Mouse (Mus musculus): Measurements from ENCODE around the gene Apol6. TPM values are rescaled to one million over a fixed set of nuclear protein-coding genes. Genes with fewer than 3 reads are reported as not detected.

Apol6 gene
- total and polyA plus RNA-seq, 2 experiments from 2014 or later, result 0.11 TPM; not detected in 1

GRCm38 (mm10) chr15:77022401-77022957 is 22.1 kb upstream of the Apol6 start:
- H3K4me1 ChIP-seq (ENCODE audit: control insufficient read depth, insufficient read depth), result peaks cover 46% of the 10 kb centered on the region
- H3K4me3 ChIP-seq (ENCODE audit: low read depth, low read length), result peak overlapping the region; percentile 31
- H3K4me2 ChIP-seq (ENCODE audit: low read depth, low read length), result peak overlapping the region; percentile 56
- WGBS, result 26% methylated on average over 5 of the region's 5 CpGs
- no peaks in the 10 kb centered on the region for H3K27me3 ChIP-seq (ENCODE audit: control insufficient read depth, insufficient read depth, low read length)
- DNase-seq (ENCODE audit: low spot score), result peak; percentile 80
- H3K9ac ChIP-seq (replicated peaks; ENCODE audit: low read depth, low read length), result peak overlapping the region; percentile 52
- ATAC-seq (ENCODE audit: insufficient read depth, low read depth), result peak; percentile 70
- TF ChIP-seq CTCF (IDR thresholded peaks at IDR 0.05; ENCODE audit: low read depth) (no peak), EP300 (IDR thresholded peaks at IDR 0.05; ENCODE audit: low read depth) (peak; percentile 97)
- peak overlapping the region; percentile 95 for H3K27ac ChIP-seq (ENCODE audit: low read depth)
- H3K9me3 ChIP-seq (replicated peaks; ENCODE audit: control insufficient read depth, low read length), result no peaks in the 10 kb centered on the region
- peaks cover 7% of the 10 kb centered on the region; the same call in 1 of the 2 replicates for H3K36me3 ChIP-seq (replicated peaks; ENCODE audit: control insufficient read depth, insufficient read depth, low read length)

- Histone ChIP-seq H3K9ac (replicated peaks; ENCODE audit: low read depth, low read length) (no peak overlapping the region), H3K36me3 (replicated peaks; ENCODE audit: control insufficient read depth, insufficient read depth, low read length) (no peaks in the 10 kb centered on the region), H3K4me1 (ENCODE audit: control insufficient read depth, insufficient read depth) (peaks cover 35% of the 10 kb centered on the region), H3K27me3 (ENCODE audit: control insufficient read depth, insufficient read depth, low read length) (no peaks in the 10 kb centered on the region), H3K4me2 (ENCODE audit: low read depth, low read length) (no peak overlapping the region), H3K27ac (ENCODE audit: low read depth) (peak overlapping the region; percentile 23; the same call in 1 of the 2 replicates), H3K4me3 (ENCODE audit: low read depth, low read length) (no peak overlapping the region), H3K9me3 (replicated peaks; ENCODE audit: control insufficient read depth, low read length) (no peaks in the 10 kb centered on the region)
- WGBS, result 88% methylated on average over 5 of the region's 5 CpGs
- TF ChIP-seq CTCF (IDR thresholded peaks at IDR 0.05; ENCODE audit: low read depth) (no peak), EP300 (IDR thresholded peaks at IDR 0.05; ENCODE audit: low read depth) (no peak)
- DNase-seq (ENCODE audit: low spot score), result no peak
- no peak for ATAC-seq (ENCODE audit: insufficient read depth, low read depth)
Observed at GRCm38 (mm10) chr15:77025884-77026583, 18.5 kb upstream of the Apol6 start.

GRCm38 (mm10) chr15:77027117-77027516 is 17.4 kb upstream of the Apol6 start:
- Histone ChIP-seq H3K9me3 (replicated peaks; ENCODE audit: control insufficient read depth, low read length) (no peaks in the 10 kb centered on the region), H3K36me3 (replicated peaks; ENCODE audit: control insufficient read depth, insufficient read depth, low read length) (no peaks in the 10 kb centered on the region), H3K27ac (ENCODE audit: low read depth) (peak overlapping the region; percentile 85), H3K4me2 (ENCODE audit: low read depth, low read length) (no peak overlapping the region), H3K4me3 (ENCODE audit: low read depth, low read length) (no peak overlapping the region), H3K27me3 (ENCODE audit: control insufficient read depth, insufficient read depth, low read length) (no peaks in the 10 kb centered on the region), H3K4me1 (ENCODE audit: control insufficient read depth, insufficient read depth) (peaks cover 25% of the 10 kb centered on the region), H3K9ac (replicated peaks; ENCODE audit: low read depth, low read length) (no peak overlapping the region)
- WGBS, result 52% methylated on average over 3 of the region's 3 CpGs
- no peak for TF ChIP-seq EP300 (IDR thresholded peaks at IDR 0.05; ENCODE audit: low read depth)
- no peak for TF ChIP-seq CTCF (IDR thresholded peaks at IDR 0.05; ENCODE audit: low read depth)
- ATAC-seq (ENCODE audit: insufficient read depth, low read depth), result no peak
- DNase-seq (ENCODE audit: low spot score), result no peak

GRCm38 (mm10) chr15:77027675-77028074 is 16.9 kb upstream of the Apol6 start:
- ATAC-seq (ENCODE audit: insufficient read depth, low read depth) (peak; percentile 65), DNase-seq (ENCODE audit: low spot score) (peak; percentile 79)
- Histone ChIP-seq H3K27ac (ENCODE audit: low read depth) (peak overlapping the region; percentile 85), H3K9ac (replicated peaks; ENCODE audit: low read depth, low read length) (no peak overlapping the region), H3K36me3 (replicated peaks; ENCODE audit: control insufficient read depth, insufficient read depth, low read length) (no peaks in the 10 kb centered on the region), H3K27me3 (ENCODE audit: control insufficient read depth, insufficient read depth, low read length) (no peaks in the 10 kb centered on the region), H3K4me2 (ENCODE audit: low read depth, low read length) (no peak overlapping the region), H3K4me1 (ENCODE audit: control insufficient read depth, insufficient read depth) (peaks cover 25% of the 10 kb centered on the region), H3K4me3 (ENCODE audit: low read depth, low read length) (no peak overlapping the region), H3K9me3 (replicated peaks; ENCODE audit: control insufficient read depth, low read length) (no peaks in the 10 kb centered on the region)
- TF ChIP-seq CTCF (IDR thresholded peaks at IDR 0.05; ENCODE audit: low read depth) (no peak), EP300 (IDR thresholded peaks at IDR 0.05; ENCODE audit: low read depth) (no peak)
- 44% methylated on average over 6 of the region's 6 CpGs for WGBS

- DNase-seq (ENCODE audit: low spot score), result peak; percentile 87
- ATAC-seq (ENCODE audit: insufficient read depth, low read depth), result peak; percentile 56
- H3K36me3 ChIP-seq (replicated peaks; ENCODE audit: control insufficient read depth, insufficient read depth, low read length), result no peaks in the 10 kb centered on the region
- no peaks in the 10 kb centered on the region for H3K9me3 ChIP-seq (replicated peaks; ENCODE audit: control insufficient read depth, low read length)
- TF ChIP-seq EP300 (IDR thresholded peaks at IDR 0.05; ENCODE audit: low read depth) (peak; percentile 87), CTCF (IDR thresholded peaks at IDR 0.05; ENCODE audit: low read depth) (peak; percentile 99)
- no peak overlapping the region for H3K9ac ChIP-seq (replicated peaks; ENCODE audit: low read depth, low read length)
- H3K27ac ChIP-seq (ENCODE audit: low read depth), result peak overlapping the region; percentile 64
- WGBS, result 23% methylated on average over 7 of the region's 7 CpGs
- 0 out of 2 replicates have a peak overlapping the region, but pooled peaks have one; percentile 3 for H3K4me2 ChIP-seq (ENCODE audit: low read depth, low read length)
- no peaks in the 10 kb centered on the region for H3K27me3 ChIP-seq (ENCODE audit: control insufficient read depth, insufficient read depth, low read length)
- no peak overlapping the region for H3K4me3 ChIP-seq (ENCODE audit: low read depth, low read length)
- peaks cover 21% of the 10 kb centered on the region for H3K4me1 ChIP-seq (ENCODE audit: control insufficient read depth, insufficient read depth)
Observed at GRCm38 (mm10) chr15:77029331-77029991, 15.1 kb upstream of the Apol6 start.
